Mouse (Mus musculus): ENCODE data around the gene Proser3.

DNA sequence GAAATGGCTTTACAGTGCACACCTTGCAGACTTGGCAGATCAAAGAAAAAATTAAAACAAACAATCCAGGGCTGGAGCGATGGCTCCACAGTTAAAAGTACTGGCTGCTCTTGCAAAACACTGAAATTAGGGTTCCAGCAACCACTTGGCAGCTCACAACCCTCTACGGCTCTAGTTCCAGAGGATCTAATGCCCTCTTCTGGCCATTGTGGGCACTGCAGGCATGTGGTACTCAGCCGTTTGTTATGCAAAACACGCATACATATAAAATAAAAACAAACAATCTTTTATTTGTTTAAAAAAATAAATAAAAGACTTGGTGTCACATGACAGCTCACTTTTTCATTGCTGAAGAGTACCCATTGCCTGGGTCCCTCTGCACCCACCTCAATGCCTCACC is 59.3 kb downstream of the Proser3 start:
- TF ChIP-seq TCF12 (IDR thresholded peaks at IDR 0.05; ENCODE audit: insufficient read depth, poor library complexity, severe bottlenecking) (no peak), MYOD1 (IDR thresholded peaks at IDR 0.05; ENCODE audit: control insufficient read depth in 1 of 3, insufficient read length in 2 of 3, low read depth in 2 of 3) (no peak), MYOG (IDR thresholded peaks at IDR 0.05; ENCODE audit: control insufficient read depth in 1 of 3, insufficient read depth in 1 of 3, insufficient read length in 2 of 3, low read depth in 2 of 3) (no peak), POLR2A (IDR thresholded peaks at IDR 0.05; ENCODE audit: insufficient read length, low read depth) (no peak)

All from myocyte (in vitro differentiated cells).